Mouse (Mus musculus) cerebellum, postnatal 4 days (tissue): ENCODE measurements around the gene Ugt1a7c.

Experiments
- DNase-seq, 2 experiments: peaks; one replicate each; pipeline ENCODE4 v3.0.0; 2022; ENCODE audit warnings: low spot score in 2 of 2, mixed read lengths in 1 of 2

Gene Ugt1a7c

GRCm38 (mm10) chr1:88237311-88237710, 142.4 kb downstream of the Ugt1a7c start:
- no peak for DNase-seq

- peak in 1 of 2 experiments; percentile 53 for DNase-seq
Measured at GRCm38 (mm10) chr1:88238771-88239170, 143.9 kb downstream of the Ugt1a7c start.

GRCm38 (mm10) chr1:88240072-88240471, 145.2 kb downstream of the Ugt1a7c start:
- no peak for DNase-seq

- DNase-seq = no peak
Measured at GRCm38 (mm10) chr1:88240579-88240978, 145.7 kb downstream of the Ugt1a7c start.

GRCm38 (mm10) chr1:88243861-88244260, 149.0 kb downstream of the Ugt1a7c start:
- no peak for DNase-seq

DNA sequence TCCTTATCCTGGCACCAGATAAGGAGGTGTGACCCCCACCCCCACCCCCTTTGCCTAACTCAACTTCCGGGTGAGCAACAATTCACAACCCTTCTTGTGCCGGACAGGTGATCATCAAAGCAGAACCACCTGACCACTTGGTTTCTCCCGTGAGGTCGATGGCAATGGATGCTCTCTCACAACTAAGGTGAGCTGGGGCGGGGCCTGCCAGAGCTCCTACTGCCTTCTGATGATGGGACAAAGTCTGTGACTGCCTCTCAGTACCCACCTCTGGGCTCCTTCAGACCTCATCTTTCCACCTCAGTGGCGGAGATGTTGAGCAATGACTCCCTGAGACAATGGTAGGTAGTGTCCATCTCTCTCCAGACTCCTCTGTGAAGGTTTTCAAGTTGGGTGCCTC, 151.0 kb downstream of the Ugt1a7c start:
- no peak for DNase-seq

GRCm38 (mm10) chr1:88246386-88246785, 151.5 kb downstream of the Ugt1a7c start:
- no peak for DNase-seq

DNA sequence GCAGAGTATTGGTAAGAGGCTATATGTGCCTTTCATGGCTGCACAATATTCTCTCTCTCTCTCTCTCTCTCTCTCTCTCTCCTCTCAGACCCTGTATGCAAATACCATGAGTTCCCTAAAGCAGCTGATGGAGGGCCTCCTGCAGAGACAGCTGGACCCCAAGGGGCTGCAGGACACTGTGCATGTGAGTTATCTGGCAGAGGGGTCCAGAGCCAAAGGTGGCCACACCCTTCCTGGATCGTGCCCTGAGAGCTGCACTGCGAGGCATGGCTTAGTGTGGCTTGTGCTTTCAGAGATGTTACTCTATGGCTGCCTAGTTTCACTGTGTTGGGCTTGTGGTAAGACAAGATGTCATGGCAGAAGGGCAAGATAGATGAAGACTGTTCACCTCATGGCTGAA, 152.8 kb downstream of the Ugt1a7c start:
- DNase-seq = no peak

- DNase-seq = no peak
Measured at GRCm38 (mm10) chr1:88248658-88249057, 153.8 kb downstream of the Ugt1a7c start.

DNA sequence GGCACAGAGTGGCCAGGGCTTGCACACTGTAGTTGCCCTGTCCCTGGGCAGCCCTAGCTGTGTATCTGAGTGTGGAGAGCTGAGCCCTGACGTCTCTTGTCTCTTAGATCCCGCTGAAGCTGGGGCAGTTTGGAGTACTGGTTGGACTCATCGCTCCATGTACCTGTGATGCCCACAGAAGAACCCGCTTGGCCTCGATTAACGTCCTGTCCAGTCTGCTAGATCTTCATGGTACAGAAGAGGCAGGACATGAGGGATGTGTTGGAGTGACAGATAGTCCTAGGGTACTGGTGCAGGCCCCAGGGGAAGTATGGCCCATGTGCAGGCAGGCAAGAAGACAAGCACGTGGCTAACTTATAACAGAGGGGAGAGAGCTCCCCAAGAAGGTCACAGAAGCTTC, 154.7 kb downstream of the Ugt1a7c start:
- DNase-seq = no peak

DNA sequence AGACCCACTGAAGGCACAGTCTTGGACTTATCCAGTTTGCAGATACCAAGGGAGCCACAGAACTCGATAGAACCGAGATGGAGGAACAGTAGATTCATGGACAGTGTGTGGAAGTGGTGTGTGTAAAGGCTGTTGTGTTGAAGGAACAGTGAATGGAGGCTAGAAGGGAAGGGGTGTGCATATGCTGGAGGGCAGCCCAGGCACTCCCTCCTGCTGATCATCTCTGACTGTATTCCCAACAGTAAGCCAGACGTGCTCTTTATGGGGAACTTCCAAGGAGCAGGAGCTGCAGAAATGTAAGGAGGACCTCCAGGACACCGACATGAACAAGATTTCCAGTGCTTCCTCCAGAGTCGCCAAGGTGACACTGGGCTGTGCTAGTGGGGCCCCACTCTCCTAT, 155.2 kb downstream of the Ugt1a7c start:
- DNase-seq = no peak

DNA sequence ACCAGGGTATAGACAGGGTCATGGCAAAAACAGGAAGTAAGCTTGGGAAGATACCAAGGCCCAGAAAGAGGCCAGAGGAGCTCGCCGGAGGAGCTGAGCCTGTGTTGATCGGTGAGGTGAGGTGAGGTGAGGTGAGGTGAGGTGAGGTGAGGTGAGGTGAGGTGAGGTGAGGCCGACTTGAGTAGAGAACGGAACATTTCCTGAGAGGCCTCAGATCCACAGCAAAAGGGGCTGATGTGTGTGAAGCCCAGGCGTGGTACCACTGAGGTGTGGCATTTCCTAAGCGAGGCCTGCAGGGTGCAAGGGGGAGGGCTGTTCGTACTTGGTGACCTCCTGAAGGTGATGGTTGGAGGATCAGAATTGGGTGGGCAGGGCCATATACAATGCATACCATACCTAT, 158.2 kb downstream of the Ugt1a7c start:
- no peak for DNase-seq

- no peak for DNase-seq
Measured at GRCm38 (mm10) chr1:88253540-88253939, 158.7 kb downstream of the Ugt1a7c start.

DNA sequence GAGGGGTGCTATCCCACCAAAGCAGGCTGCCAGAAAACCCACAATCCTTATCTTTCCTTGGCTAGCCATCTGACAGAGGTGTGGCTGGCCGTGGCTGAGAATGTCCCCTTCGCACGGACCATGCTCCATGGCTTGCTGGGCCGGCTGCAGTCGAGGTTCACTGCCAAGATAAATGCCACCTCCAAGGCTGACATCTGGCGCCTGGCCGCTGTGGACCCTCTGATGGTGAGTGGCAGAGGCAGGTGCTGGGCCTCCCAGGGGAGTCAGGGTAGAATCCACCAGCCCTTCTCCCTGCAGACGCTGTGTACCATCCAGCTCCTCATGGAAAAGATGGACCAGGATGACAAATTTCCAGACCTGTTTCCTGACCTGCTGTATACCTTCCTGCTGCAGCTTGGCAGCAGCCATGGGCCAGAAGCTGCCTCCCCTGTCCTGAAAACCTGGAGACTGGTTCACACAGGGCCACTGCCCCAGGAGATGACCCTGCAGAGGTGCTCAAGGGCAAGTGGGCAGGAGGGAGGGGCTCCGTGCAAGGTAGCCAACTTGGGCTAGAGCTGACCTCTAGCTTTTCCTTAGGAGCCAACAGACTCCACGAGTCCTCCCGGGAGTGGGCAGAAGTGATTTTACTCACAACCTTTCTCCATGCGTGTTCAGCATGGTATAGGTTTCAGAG, 160.1 kb downstream of the Ugt1a7c start:
- peak in 1 of 2 experiments; percentile 81 for DNase-seq

- DNase-seq = no peak
Measured at GRCm38 (mm10) chr1:88255466-88255857, 160.6 kb downstream of the Ugt1a7c start.

GRCm38 (mm10) chr1:88255989-88256754, 161.3 kb downstream of the Ugt1a7c start:
- peak in 1 of 2 experiments; percentile 63 for DNase-seq

DNA sequence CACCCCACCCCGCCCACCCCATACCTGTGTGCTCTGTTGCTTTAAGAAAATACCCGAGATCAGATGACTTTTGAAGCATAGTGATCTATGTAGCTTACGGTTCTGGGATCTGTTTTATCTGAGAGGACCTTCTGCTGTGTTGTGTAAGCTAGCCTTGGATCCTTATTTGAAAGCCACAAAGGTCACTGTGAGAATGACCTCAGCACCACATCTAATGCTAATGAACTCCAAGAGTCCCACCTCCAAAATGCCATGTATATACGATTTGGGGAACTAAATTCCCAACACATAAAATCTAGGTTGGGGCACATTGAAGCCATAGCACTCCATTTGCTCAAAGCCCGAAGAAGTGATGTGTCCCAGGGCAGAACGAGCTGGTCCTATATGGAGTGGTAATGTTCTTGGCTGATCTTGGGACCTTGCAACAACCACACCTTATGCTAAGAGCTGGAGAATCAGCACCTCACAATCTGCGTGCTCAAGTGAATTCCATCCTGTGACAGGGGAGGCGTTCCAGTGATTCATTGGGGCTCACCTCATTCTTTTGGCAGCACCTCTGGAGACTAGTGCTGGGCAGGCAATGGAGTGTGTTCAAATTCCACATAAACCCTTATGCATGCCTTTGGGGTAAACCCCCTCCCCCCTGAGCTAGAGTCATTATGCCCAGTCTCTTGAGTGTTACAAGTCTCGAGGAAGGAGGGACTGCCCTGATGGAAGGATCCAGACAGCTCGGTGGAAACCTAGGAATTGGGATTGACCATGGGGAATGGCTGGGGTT, 162.2 kb downstream of the Ugt1a7c start:
- no peak for DNase-seq

GRCm38 (mm10) chr1:88257681-88258080, 162.8 kb downstream of the Ugt1a7c start:
- DNase-seq = no peak

DNA sequence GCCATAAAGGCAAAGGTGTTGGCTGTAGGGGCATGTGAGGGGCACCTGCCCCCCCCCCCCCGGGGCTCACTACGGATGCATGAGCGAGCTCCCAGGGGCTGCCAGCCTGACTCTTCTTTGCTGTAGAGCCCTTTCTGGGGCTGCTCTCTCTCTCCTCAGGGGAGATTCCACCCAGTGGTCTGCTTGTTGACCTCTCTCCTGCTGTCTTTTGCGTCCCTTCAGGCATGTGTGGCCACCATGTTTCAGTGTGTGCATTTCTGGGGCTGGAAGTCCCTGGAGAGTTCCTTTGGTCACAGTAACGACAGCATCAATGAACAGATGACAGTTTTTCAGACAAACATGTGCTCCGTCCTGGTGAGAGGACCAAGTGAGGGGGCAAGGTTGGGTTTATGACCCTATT, 163.5 kb downstream of the Ugt1a7c start:
- no peak for DNase-seq

GRCm38 (mm10) chr1:88258881-88259642, 164.2 kb downstream of the Ugt1a7c start:
- DNase-seq = peak in 1 of 2 experiments; percentile 69

DNA sequence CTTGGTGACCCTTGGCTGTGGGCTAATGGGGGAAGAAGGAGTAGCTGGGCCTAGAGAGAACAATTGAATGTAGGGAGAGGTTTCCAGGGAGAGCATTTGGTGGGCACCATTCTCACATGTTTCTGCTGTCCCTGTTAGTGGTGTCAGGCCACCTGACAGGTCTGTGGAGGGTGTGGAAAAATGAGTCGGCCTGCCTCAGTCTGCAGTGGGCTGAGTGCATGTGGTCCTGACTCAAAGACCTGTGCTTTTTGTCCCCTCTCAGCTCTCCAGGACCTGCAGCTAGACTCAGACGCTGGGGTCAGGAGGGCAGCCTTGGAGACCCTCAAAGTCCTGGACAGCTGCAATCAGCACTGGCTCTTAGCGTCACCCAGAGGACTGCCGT, 164.8 kb downstream of the Ugt1a7c start:
- DNase-seq = no peak

GRCm38 (mm10) chr1:88260114-88260513, 165.3 kb downstream of the Ugt1a7c start:
- no peak for DNase-seq
